Mouse (Mus musculus) kidney, postnatal 36 days (tissue): Measurements from ENCODE around the gene Gm10663.

ENCODE experiments used
- DNase-seq, 2 experiments: peaks; one replicate each; pipeline ENCODE4 v3.0.0; 2021 to 2022; ENCODE audit warnings: mixed read lengths in 2 of 2

The Gm10663 gene

DNA sequence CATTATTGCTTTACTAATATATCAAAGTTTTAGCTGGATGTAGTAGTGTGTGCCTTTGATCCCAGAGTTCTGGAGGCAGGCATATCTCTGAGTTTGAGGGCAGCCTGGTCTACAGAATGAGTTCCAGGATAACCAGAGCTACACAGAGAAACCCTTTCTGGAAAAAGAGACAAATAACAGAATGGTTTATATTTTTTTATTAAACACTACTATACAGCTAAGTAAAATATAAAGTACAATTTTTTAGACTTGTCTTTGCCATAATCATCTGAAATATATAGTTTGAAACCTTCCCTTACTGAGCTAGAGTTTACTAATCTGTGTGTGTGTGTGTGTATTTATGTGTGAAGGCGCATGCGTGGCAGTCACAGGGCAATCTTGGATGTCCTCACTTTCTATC, at the start of gene Gm10663:
Gene Gm10663, plus strand, starts transcription at position 301 of the 400 bp plus-strand sequence.
- DNase-seq: no peak

DNA sequence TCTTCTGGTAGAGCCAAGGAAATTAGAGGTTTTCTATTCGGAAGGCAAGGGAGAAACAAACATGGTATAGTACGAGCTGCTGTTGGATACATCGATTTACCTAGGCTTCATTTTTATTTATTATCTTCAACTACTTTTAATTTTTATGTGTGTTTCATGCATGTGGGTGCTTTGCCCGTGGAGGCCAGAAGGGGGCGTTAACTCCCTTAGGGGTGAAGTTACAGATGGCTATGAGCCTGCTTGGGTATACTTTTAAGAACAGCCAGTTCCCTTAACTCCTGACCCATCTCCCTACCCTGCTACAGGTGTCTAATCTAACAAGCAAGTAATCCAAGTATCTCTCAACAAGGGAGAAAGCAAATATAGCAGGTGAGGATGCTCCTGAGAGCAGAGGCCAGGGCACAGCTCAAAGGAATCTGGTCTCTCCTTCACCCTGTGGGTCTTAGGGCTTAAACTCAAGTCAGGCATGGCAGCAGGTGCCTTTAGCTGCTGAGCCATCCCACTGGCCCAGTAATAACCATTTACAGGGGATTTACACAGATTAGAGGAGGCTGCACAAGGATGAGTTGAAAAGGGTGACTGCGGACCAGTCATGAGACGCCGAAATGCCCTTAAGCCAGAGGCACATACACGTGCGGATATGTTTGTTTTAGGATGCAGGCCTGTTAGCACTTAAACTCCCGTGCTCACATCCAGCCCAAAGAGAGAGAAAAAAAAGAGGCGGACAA, 45.7 kb upstream of the Gm10663 start:
- no peak for DNase-seq

DNA sequence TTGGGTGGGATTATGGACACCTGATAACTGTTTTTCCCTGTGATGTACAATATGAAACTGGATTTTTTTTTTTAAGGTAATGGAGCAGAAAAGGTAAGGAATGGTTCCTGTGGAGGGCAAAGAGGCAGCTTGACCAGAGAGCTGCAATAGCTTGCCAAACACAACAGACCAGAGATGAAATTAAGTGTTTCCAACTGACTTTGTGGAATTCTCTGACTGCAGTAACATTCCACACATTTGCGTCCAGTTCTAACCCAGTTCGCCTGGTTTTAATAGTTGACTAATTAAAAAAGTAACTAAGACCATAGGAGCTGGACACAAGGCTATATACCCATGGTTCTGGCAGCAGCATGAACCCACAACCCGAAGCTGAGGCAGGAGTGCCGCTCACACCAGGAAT, 45.1 kb upstream of the Gm10663 start:
- peak in 1 of 2 experiments; percentile 35 for DNase-seq

DNA sequence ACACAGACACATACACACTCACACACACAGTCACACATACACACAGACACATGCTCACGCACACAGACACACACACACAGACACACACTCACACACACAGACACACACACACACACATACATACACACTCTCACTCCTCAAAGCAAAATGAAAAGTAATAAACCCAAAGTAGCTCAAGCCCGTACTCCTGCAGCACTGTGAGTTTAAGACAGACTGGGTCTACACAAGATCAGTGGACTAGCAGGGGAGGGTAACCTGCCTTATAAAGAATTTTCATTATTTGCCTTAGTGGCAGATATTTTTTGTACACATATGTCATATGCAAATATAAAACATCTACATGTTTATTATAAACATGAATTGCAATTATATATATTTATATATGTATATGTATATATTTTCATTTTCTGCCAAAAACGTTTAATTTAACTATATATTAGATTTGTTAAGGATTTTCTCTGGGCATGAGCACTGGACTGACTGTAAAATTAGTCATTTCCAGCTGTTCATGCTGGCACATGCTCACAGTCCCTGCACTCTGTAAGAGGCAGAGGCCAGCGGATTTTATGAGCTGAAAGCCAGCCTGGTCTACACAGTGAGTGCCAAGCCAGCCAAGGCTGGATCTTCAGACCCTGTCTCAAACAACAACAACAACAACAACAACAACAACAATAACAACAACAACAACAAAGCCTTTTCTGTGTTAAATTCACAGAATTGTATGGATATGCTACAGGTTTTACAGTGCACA, 43.9 kb upstream of the Gm10663 start:
- DNase-seq: no peak

DNA sequence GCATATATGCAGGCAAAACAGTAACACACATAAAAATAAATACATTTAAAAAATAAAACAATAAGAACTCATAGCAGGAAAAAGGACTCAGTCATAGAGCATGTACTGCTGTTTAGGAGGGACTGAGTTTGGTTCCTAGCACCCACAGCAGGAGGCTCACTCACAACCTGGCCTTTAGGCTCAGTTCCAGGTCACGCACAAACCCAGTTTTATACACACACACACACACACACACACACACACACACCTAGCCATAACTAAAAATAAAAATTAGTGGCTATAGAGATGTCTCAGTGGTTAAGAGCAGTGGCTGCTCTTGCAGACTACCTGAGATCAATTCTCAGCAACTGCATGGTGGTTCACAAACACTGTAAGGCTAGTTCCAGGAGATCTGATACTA, 42.7 kb upstream of the Gm10663 start:
- DNase-seq: no peak

DNA sequence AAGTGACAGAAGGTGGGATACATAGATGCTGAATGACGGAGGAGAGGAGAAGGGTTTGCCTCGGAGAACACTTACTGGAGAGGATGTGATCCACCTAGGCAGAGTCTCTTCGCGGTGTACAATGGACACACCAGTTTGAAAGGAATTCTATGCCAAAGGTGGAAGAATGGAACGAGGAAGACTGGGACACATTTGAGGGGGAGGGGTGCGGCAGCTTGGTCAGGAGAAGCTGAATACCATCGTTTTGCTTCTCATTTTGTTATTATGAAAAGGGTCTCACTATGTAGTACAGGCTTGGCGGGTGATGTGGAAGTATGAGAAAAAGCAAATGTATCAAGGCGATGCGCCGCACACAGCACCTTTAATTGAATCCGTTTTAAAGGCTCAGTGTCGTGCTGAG, 41.8 kb upstream of the Gm10663 start:
- DNase-seq: no peak

DNA sequence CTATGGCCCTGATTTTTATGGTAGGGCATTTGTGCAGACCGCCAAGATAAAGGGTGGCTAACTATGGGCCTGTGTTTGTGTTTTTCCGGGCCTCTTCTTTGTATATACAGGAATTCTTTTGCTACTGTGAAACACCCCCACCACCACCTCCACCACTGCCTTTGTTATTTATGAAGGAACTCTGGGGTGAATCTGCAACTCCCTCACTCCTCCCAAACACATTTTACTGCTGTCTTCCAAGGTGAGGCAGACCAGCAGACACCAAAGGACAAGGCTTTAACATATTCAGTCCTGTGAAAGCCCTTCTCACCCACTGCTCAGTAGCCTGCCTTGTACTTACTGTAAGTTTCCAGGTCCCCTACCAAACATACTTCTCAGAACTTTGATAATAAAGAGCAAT, 40.7 kb upstream of the Gm10663 start:
- DNase-seq: no peak

DNA sequence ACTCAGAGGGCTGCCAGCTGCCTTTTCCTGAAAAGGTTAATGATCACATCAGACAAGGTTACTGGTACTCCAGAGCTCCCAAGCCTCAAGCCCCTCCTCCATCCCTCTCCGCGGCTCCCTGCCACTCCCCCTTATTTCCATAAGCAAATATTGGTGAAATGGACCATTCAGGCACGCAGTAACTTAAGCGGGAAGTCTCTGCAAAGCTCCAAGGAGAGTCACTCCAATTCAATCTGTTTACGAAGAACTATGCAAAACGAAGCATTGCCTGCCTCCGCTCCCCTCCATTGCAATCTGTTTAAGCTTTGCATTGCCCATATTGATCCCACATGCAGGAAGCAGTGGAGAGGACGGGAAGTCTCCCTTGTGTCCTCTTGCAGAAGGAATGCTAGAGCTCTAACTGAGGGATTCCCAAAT, 37.7 kb upstream of the Gm10663 start, which contains the start of gene Apela:
Gene Apela, minus strand, starts transcription at position 220 of the 417 bp plus-strand sequence.
- DNase-seq: peak; percentile 61 to 70

DNA sequence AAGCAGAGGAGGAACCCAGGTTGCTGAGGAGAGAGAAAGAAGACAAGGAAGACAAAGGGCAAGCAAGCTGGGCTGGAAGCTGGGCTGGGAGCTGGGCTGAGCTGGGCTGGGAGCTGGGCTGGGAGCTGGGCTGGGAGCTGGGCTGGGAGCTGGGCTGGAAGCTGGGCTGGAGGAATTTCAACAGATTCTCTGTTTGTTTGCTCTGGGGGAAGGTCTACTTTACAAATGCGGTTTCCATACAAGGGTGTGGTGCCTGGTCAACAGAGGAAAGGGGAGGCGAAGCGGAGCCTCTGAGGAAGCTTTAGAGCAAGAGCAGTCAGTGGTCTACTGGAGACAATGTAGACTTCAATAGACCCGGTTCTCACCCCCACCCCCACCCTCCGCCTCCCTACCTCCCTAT, 28.3 kb upstream of the Gm10663 start:
- no peak for DNase-seq

DNA sequence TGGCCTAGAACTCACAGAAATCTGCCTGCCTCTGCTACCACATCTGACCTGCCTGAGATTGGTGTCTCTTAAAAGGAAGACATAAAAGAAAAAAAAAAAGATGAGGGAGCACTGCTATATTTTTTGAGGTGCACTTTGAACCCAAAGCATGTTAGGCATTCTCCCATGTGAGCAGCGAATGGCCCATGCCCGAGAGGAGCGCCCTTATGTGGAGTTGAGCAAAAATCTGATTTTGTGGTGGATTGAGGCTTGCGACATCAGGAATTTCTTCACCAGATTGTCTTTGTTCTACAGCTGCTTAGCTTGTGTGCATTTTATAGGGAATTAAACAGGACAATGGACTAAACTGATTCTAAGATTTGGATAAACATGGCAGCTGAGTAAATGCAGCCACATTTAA, 27.6 kb upstream of the Gm10663 start:
- DNase-seq: no peak

DNA sequence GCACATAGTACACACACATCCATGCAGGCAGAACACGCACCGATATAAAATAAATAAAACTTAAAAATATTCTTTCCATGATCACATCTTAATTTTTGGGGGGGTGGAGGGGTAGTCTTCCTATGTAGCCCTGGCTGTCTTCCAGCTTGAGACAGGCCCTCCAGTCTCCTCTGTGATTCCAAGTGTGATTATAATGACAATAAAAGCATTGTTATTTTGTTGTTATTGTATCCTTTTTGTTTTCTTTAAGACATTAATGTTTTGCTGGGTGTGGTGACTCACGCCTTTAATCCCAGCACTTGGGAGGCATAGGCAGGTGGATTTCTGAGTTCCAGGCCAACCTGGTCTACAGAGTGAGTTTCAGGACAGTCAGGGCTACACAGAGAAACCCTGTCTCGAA, 27.0 kb upstream of the Gm10663 start:
- DNase-seq: no peak

DNA sequence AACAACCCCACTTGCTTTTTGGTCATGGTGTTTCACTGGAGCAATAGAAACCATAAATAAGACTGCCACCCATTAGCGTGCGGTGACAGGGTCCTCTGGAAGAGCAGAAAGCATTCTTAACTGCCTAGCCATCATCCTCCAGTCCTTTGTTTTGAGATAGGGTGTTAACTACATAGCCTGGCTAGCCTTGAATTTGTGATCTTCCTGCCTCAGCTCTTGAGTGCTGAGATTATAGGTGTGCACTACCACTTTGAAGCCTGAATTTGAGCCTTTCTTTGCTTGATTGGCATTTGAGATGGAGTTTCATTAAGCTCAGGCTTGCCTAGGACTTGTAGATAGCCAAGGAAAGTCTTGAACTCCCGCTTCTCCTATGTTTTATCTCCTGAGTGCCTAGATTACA, 21.3 kb upstream of the Gm10663 start:
- DNase-seq: no peak

DNA sequence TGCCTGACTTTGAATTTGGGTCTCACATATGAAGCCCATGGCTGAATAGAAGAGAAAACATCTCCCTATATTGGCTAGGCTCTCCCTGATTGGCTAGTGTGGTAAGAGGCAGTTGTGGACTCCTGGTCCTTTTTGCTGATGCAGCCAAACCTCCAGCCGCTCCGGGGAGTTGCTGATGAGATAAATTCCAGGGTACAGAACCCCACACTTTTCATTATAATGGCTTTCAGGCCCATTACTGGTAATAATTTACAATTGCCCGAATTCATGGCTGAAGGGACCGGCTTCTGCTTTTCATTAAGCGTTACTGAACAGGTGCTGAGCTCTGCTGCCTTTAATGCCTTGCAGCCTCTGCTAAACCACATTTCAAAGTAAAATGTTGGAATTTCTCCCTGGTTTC, 20.9 kb upstream of the Gm10663 start:
- DNase-seq: no peak

DNA sequence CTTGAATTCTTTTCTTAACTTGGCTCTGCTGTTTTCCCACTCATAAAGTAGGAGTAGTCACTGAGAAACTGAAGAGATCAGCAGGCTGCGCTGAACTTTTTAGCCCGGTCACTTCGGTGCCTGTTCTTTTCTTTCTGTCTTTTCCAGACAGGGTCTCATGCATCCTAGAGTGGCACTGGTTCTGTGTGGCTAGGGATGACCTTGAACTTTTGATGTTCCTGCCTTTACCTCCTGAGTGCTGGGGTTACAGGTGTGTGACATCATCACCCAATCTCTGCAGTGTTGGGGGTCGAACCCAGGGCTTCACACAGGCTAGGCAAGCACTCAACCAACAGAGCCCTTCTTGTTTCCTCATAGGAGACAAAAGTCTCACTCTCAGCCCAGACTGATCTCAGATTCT, 18.1 kb upstream of the Gm10663 start:
- no peak for DNase-seq

DNA sequence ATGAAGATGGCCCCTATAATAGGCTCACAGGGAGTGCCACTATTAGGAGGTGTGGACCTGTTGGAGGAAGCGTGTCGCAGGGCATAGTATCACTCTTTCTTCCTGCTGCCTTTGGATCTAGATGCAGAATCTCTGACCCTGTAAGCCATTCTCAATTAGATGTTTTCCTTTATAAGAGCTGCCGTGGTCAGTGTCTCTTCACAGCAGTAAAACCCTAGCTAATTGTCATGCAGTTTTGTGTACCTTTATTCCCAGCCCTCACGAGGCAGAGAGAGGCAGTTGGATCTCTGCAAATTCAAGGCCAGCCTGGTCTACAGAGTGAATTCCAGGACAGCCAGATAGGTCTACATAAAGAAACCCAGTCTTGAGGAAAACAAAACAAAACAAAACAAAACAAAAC, 12.6 kb upstream of the Gm10663 start:
- DNase-seq: no peak

DNA sequence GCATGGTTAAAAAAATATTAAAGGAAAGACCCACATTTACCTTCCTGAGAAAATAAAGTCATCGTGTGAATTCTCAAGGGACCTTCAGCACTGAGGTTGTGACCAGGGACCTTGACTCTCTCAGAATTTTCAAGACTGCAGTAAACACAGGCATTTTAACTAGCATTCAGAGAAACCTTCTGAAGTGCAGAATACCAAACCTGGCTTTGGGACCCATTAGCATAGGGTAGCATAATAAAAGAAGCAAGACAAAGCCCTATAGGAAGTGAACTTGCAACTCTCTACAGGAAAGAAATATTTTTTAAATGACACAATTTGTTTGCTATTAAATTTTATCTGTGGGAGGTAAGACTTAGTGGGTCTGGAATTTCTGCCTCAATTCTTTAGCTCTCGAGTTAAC, 10.8 kb upstream of the Gm10663 start:
- DNase-seq: no peak

DNA sequence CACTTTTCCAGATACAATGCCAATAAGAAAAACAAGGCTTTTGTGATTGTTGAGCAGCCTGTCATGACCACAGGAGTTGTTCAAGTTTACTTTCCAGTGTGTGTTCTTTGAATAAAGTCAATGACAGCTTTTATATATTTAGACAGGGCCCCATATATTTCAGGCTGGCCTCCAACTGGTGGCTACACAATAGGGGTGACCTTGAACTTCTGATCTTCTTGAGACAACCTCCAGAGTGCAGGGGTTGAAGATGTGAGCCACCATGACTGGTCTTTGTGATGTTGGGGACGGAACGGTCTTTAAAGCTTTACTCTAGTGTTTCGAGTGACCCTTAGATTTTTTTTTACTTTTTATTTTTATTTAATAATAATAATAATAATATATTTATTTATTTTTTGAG, 9.2 kb upstream of the Gm10663 start:
- DNase-seq: no peak

DNA sequence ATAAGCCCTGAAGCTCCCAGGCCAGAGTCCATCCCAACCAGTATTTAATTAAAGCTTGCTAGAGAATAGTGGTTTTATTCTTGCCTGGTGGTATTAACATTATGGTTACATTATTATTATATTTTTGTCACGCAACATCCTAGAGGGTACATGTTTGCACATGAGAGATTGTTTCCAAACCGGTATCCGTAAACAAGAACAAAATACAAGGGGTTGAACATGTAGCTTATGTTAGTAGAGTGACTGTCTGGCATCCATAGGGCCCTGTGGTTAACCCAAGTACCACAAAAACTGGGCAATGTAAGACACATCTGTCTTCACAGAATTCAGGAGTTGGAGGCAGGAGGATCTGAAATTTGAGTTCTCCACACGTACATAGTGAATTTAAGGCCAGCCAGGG, 7.8 kb upstream of the Gm10663 start:
- DNase-seq: no peak

DNA sequence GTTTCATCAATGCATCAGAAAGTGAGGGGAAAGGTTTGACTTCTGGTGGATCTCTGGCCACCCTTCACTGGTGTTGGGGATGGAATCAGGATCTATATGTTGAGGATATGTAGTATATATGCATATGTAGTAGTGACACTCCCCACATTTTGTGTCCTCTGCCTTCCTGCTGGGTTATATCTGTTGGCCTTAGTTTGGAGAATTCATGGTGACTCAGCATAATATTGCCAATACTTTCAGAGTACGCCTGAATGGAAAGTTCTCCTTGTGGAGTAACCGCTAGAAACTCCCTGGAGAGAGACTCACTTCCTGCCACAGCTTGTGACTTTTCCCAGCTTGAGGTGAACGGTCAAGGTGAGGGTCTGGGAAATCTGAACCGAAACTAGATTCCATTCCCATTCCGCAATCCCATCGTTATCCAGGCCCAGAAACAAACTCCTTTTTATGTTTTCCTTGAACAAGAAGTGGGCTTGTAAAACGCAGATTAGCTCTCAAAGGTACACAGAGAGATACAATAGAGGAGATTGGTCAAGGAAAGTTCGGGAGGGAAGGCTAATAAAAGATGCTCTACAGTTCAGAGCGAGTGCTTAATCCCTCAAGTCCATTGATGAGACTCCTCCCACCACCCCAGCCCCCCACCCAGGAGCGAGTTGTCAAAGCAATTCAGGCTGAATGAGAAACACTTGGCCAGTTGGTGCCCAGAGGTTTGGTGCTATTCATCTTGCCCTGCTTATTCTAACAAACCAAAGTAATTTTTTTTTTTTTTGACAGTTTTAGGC, 7.0 kb upstream of the Gm10663 start:
- DNase-seq: no peak

DNA sequence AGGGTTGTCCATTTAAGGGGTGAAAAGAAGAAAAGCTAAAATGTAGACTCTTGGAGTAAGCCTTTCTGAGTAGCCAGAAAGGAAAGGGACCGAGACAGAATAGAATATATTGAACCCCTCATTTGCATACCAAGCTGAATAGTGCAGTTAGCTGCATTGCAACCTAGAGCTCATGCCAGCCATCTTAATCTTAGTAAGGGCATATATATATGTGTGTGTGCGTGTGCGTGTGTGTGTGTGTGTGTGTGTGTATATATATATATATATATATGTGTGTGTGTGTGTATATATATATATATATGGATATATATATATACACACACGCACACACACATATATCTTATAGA, 6.4 kb upstream of the Gm10663 start:
- no peak for DNase-seq

DNA sequence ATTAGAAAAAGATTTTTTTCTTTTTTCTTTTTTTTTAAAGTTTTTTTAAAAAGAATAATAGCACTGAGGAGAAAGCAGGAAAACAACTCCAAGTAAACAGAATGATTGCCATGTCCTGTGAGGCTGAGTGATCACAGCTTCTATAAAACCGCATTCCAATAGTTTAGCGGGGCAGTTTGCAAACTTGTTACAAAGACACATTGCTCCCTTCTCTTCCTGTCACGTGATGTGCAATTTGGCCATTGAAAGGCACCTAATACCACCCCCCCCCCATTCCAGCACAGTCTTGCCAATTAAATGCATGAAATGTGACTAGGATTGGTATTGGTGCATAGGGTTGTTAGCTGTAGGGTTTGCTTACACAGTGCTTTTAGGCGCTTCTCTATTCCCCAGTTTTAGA, 3.8 kb upstream of the Gm10663 start:
- DNase-seq: no peak

DNA sequence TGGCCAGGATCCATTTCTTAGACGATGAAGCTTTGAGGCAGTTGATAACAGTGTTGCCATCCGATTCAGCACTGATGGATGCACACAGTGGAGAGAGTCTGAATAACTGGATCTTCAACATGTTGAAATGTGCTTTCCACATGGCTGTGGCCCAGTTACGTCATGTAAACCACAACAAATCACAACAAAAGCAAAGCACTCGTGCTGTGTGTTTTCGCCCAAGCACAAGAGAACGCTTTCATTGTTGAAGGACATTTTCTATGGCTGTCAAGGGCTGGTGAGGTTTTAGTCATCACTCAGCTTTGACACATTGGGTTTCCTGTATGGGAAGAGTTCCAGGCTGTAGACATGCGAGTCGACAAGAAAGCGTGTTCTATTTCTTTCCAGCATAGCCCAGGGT, 5.9 kb downstream of the Gm10663 start:
- DNase-seq: no peak

DNA sequence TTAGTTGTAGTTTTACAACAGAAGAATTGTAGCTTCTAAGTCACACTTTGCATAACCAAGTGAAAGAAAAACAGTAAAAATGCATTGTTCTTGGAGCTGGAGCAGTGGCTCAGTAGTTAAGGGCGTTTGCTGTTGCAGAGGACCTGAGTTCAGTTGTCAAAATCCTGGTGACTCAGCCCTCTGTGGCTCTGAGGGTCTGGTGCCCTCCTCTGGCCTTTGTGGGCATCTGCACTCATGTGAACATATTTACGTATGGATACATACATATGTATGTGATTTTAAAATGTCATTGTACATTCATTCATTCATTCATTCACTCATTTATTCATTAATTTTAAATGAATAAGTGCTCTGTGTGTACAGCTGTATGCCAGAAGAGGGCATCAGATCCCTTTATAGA, 10.8 kb downstream of the Gm10663 start:
- DNase-seq: no peak

DNA sequence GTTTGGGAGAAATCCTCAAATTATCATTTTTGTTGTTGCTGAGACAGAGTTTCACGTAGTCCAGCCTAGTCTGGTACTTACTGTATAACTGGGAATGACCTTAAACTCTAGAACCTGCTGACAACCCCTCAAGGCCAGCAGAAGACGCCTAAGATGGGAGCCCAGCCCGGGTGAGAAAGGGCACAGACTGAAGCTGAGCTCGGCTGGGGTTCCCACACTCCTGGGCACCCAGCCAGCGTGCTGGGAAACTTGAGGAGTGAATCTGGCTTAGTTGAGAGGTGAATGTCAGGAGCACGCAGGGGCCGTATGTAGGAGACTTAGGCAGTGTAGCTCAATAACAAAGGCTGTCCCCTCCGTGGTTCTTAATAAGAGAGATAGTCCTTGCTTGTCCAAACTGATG, 12.9 kb downstream of the Gm10663 start:
- peak in 1 of 2 experiments; percentile 39 for DNase-seq
